Mouse (Mus musculus) thymus, adult 18-20 months (tissue): ENCODE measurements around the gene Serpinb6a.
"Not testable (repeated sequence)": the region's sequence is repeated elsewhere in the genome, so short reads cannot be mapped to it uniquely, and the experiment has no call there.

Experiments used
- DNase-seq, 2 experiments: peaks; one replicate each; pipeline ENCODE4 v3.0.0; 2022; ENCODE audit warnings: mixed read lengths in 2 of 2

The Serpinb6a gene

GRCm38 (mm10) chr13:33966574-33966973 lies 36.0 kb downstream of the Serpinb6a start:
- DNase-seq, result no peak

GRCm38 (mm10) chr13:33966025-33966412 lies 36.6 kb downstream of the Serpinb6a start:
- DNase-seq, result no peak

GRCm38 (mm10) chr13:33965056-33966024 lies 37.3 kb downstream of the Serpinb6a start:
- no peak for DNase-seq

- peak; percentile 16 to 27 for DNase-seq
Observed at GRCm38 (mm10) chr13:33964206-33965046, 38.2 kb downstream of the Serpinb6a start, which contains the start of gene Nqo2. TSS of gene Nqo2 (plus strand) at chr13:33964687.

- no peak for DNase-seq
Observed at GRCm38 (mm10) chr13:33959771-33960170, 42.8 kb downstream of the Serpinb6a start.

GRCm38 (mm10) chr13:33956571-33957421 lies 45.8 kb downstream of the Serpinb6a start:
- DNase-seq, result no peak

- no peak for DNase-seq
Observed at GRCm38 (mm10) chr13:33952947-33953346, 49.6 kb downstream of the Serpinb6a start.

GRCm38 (mm10) chr13:33952075-33952449 lies 50.5 kb downstream of the Serpinb6a start:
- no peak for DNase-seq

- no peak for DNase-seq
Observed at GRCm38 (mm10) chr13:33951308-33952074, 51.1 kb downstream of the Serpinb6a start.

- no peak for DNase-seq
Observed at GRCm38 (mm10) chr13:33942212-33942779, 60.3 kb downstream of the Serpinb6a start.

GRCm38 (mm10) chr13:33941288-33941808 lies 61.2 kb downstream of the Serpinb6a start:
- no peak for DNase-seq

- not testable (repeated sequence) for DNase-seq
Observed at GRCm38 (mm10) chr13:33937587-33937986, 65.0 kb downstream of the Serpinb6a start.

- DNase-seq, result no peak
Observed at GRCm38 (mm10) chr13:33937151-33937550, 65.4 kb downstream of the Serpinb6a start.

- peak in 1 of 2 experiments; percentile 5 for DNase-seq
Observed at GRCm38 (mm10) chr13:33935465-33936181, 67.0 kb downstream of the Serpinb6a start.

- no peak for DNase-seq
Observed at GRCm38 (mm10) chr13:33934743-33935142, 67.9 kb downstream of the Serpinb6a start.

GRCm38 (mm10) chr13:33930912-33931311 lies 71.7 kb downstream of the Serpinb6a start:
- DNase-seq, result no peak

- DNase-seq, result no peak
Observed at GRCm38 (mm10) chr13:33930281-33930680, 72.3 kb downstream of the Serpinb6a start.

- DNase-seq, result no peak
Observed at GRCm38 (mm10) chr13:33921699-33922098, 80.9 kb downstream of the Serpinb6a start.

GRCm38 (mm10) chr13:33921041-33921440 lies 81.6 kb downstream of the Serpinb6a start:
- DNase-seq, result no peak

- DNase-seq, result no peak
Observed at GRCm38 (mm10) chr13:33906821-33907220, 95.8 kb downstream of the Serpinb6a start.
